In genomic region chr2:28911331-28912038, GRCm38 (mm10) we compare ENCODE assay signal across 13 mouse cellular contexts. TPM values are rescaled to one million over a fixed set of nuclear protein-coding genes. Genes with fewer than 3 reads are reported as not detected.
DNase-seq lines count a peak whose midpoint lies in the region; ATAC-seq lines count a peak whose summit lies in the region.
"Had no signal": no experiment of that assay in that cellular context is flagged by ENCODE, and none has a peak within 500 bp of the region (broad histone marks: within the 10 kb centered on the region; RNA-seq: fewer than 3 reads in every experiment).

No protein-coding gene starts in this region.

- H3K4me3 ChIP-seq in midbrain, embryonic 13.5 days (replicated peaks): peak overlapping the region; percentile 43
- H3K4me3 ChIP-seq: erythroblast, embryonic 14.5 days; heart, embryonic 12.5 days had no signal

- peak overlapping the region; percentile 54 for H3K4me2 ChIP-seq in midbrain, embryonic 13.5 days (replicated peaks)
- H3K4me2 ChIP-seq: heart, embryonic 12.5 days had no signal

- no peaks in the 10 kb centered on the region for H3K9me3 ChIP-seq in midbrain, embryonic 13.5 days
- H3K9me3 ChIP-seq: heart, embryonic 12.5 days had no signal

- peaks cover 2% of the 10 kb centered on the region; the same call in 1 of the 2 replicates for H3K36me3 ChIP-seq in midbrain, embryonic 13.5 days
- H3K36me3 ChIP-seq: heart, embryonic 12.5 days had no signal

- peak; percentile 58 for DNase-seq in embryo, embryonic 10 days (ENCODE audit: low spot score)
- no peak for DNase-seq in embryo, embryonic 10.5 days (ENCODE audit: low spot score)
- DNase-seq in ES-CJ7 (ENCODE audit: low read depth, low spot score): peak; percentile 40
- peak; percentile 8 for DNase-seq in forelimb bud, embryonic 11.5 days (ENCODE audit: low read depth, low spot score)
- DNase-seq in frontal cortex, postnatal 36 days (ENCODE audit: low spot score in 2 of 2): no peak
- no peak for DNase-seq in spleen, postnatal 10 days (ENCODE audit: low spot score in 2 of 2)
- no peak for DNase-seq in gastrocnemius, postnatal 4 days (ENCODE audit: low spot score in 2 of 2)
- DNase-seq: kidney, adult 2 months; liver, postnatal 0 days had no signal

- WGBS in midbrain, embryonic 13.5 days: 1% methylated on average over 44 of the region's 44 CpGs

- ATAC-seq in midbrain, embryonic 13.5 days: no peak
- ATAC-seq: liver, postnatal 0 days had no signal

- H3K27ac ChIP-seq in midbrain, embryonic 13.5 days: peak overlapping the region; percentile 86

- H3K4me1 ChIP-seq in midbrain, embryonic 13.5 days (replicated peaks): peaks cover 73% of the 10 kb centered on the region

- peaks cover 94% of the 10 kb centered on the region for H3K27me3 ChIP-seq in midbrain, embryonic 13.5 days

- H3K9ac ChIP-seq in midbrain, embryonic 13.5 days (replicated peaks): peak overlapping the region; percentile 66
- H3K9ac ChIP-seq: heart, embryonic 12.5 days; liver, postnatal 0 days had no signal

RNA-seq across cellular contexts. Expression of gene Barhl1, which starts 5.0 kb away (rescaled TPM):
- polyA plus RNA-seq in midbrain, embryonic 13.5 days (2015; fragmentation: Nextera tagmentation; extraction: Ambion mirVana): 29.8 and 41.8 TPM in 2 replicates
- total RNA-seq in gastrocnemius, postnatal 4 days (2021): not detected
- polyA plus RNA-seq: erythroblast, embryonic 14.5 days; heart, embryonic 12.5 days; liver, postnatal 0 days; stomach, embryonic 16.5 days had no signal

Comparison
In these comparisons a context has a peak if more than half of its experiments do, and no peak if none do; other contexts are left out.
1. DNase-seq: peak in embryo, embryonic 10 days (single experiment), ES-CJ7 (single experiment) and forelimb bud, embryonic 11.5 days (single experiment); none in embryo, embryonic 10.5 days (single experiment), frontal cortex, postnatal 36 days (0 of 2), spleen, postnatal 10 days (0 of 2) and gastrocnemius, postnatal 4 days (0 of 2).